Mouse (Mus musculus) spleen, postnatal 14 days (tissue): Measurements from ENCODE around the gene Zbtb44.
"Not testable (repeated sequence)": the region's sequence is repeated elsewhere in the genome, so short reads cannot be mapped to it uniquely, and the experiment has no call there.

ENCODE experiments used
- DNase-seq, 2 experiments: peaks; one replicate each; pipeline ENCODE4 v3.0.0; 2021 to 2022; ENCODE audit warnings: low spot score in 2 of 2

Zbtb44 gene

GRCm38 (mm10) chr9:31030532-31031413, at the start of gene Zbtb44:
Zbtb44 (plus strand) TSS chr9:31030644.
- peak; percentile 61 for DNase-seq

- DNase-seq, result no peak
These were observed 44.7 kb upstream of the Zbtb44 start for GRCm38 (mm10) chr9:30985782-30986181.

GRCm38 (mm10) chr9:30993106-30993505, 37.3 kb upstream of the Zbtb44 start:
- DNase-seq, result no peak

GRCm38 (mm10) chr9:30996590-30997562, 33.6 kb upstream of the Zbtb44 start:
- DNase-seq, result no peak

- DNase-seq, result no peak
These were observed 29.8 kb upstream of the Zbtb44 start for GRCm38 (mm10) chr9:31000641-31001040.

- no peak for DNase-seq
These were observed 27.9 kb upstream of the Zbtb44 start for GRCm38 (mm10) chr9:31002528-31002927.

- DNase-seq, result no peak
These were observed 21.1 kb upstream of the Zbtb44 start for GRCm38 (mm10) chr9:31009334-31009733.

- no peak for DNase-seq
These were observed 20.4 kb upstream of the Zbtb44 start for GRCm38 (mm10) chr9:31010040-31010439.

- DNase-seq, result no peak
These were observed 19.7 kb upstream of the Zbtb44 start for GRCm38 (mm10) chr9:31010749-31011148.

GRCm38 (mm10) chr9:31011533-31011932, 18.9 kb upstream of the Zbtb44 start:
- no peak for DNase-seq

- no peak for DNase-seq
These were observed 17.8 kb upstream of the Zbtb44 start for GRCm38 (mm10) chr9:31012674-31013073.

GRCm38 (mm10) chr9:31013415-31013814, 17.0 kb upstream of the Zbtb44 start:
- DNase-seq, result no peak

- DNase-seq, result no peak
These were observed 12.8 kb upstream of the Zbtb44 start for GRCm38 (mm10) chr9:31017616-31018015.

- DNase-seq, result no peak
These were observed 12.3 kb upstream of the Zbtb44 start for GRCm38 (mm10) chr9:31018158-31018557.

GRCm38 (mm10) chr9:31018705-31019104, 11.7 kb upstream of the Zbtb44 start:
- DNase-seq, result no peak

GRCm38 (mm10) chr9:31028251-31028650, 2.2 kb upstream of the Zbtb44 start:
- no peak for DNase-seq

- peak; percentile 94 to 95 for DNase-seq
These were observed 513 bp upstream of the Zbtb44 start for GRCm38 (mm10) chr9:31029751-31030511.

- DNase-seq, result no peak
These were observed 985 bp downstream of the Zbtb44 start for GRCm38 (mm10) chr9:31031414-31031843.

- no peak for DNase-seq
These were observed 2.1 kb downstream of the Zbtb44 start for GRCm38 (mm10) chr9:31032546-31032945.

GRCm38 (mm10) chr9:31050208-31050607, 19.8 kb downstream of the Zbtb44 start:
- no peak for DNase-seq

GRCm38 (mm10) chr9:31051509-31051908, 21.1 kb downstream of the Zbtb44 start:
- DNase-seq, result not testable (repeated sequence)

- no peak for DNase-seq
These were observed 28.3 kb downstream of the Zbtb44 start for GRCm38 (mm10) chr9:31058723-31059122.
